Mouse (Mus musculus): ENCODE results near the gene Cdh20. TPM values are rescaled to one million over a fixed set of nuclear protein-coding genes. Genes with fewer than 3 reads are reported as not detected.

The Cdh20 gene
- total RNA-seq (2012; rRNA removed): 0.04 and 0.11 TPM in 2 replicates

- no peaks in the 10 kb centered on the region for H3K9me3 ChIP-seq (ENCODE audit: control insufficient read depth, insufficient read depth, low read depth, low read length)
- H3K4me3 ChIP-seq (ENCODE audit: insufficient read depth in 1 of 2, low read depth in 1 of 2, low read length in 2 of 2, poor library complexity in 1 of 2, severe bottlenecking in 1 of 2): peak within 1 kb of the TSS; percentile 53 to 59
- H3K9ac ChIP-seq (ENCODE audit: insufficient read depth, low read depth, low read length, poor library complexity, severe bottlenecking): no peak within 1 kb of the TSS
- no peaks in the 10 kb centered on the region for H3K4me1 ChIP-seq (ENCODE audit: control insufficient read depth in 2 of 2, insufficient read depth in 2 of 2, low read length in 2 of 2, poor library complexity in 1 of 2)
- TF ChIP-seq HCFC1 (IDR thresholded peaks at IDR 0.05; ENCODE audit: borderline replicate concordance, insufficient read depth, low read length) (no peak), ZNF384 (IDR thresholded peaks at IDR 0.05; ENCODE audit: low read depth, low read length) (no peak), MAFK (IDR thresholded peaks at IDR 0.05; ENCODE audit: insufficient read depth, low read depth, low read length) (no peak), CHD2 (IDR thresholded peaks at IDR 0.05; ENCODE audit: low read depth, low read length) (no peak), ZC3H11A (IDR thresholded peaks at IDR 0.05; ENCODE audit: borderline replicate concordance, low read depth, low read length) (no peak)
- no peaks in the 10 kb centered on the region for H3K36me3 ChIP-seq (ENCODE audit: control insufficient read depth, insufficient read depth, low read length, poor library complexity, severe bottlenecking)
- in situ Hi-C loops (cut with MboI; ENCODE audit: low sequenced_read_pairs in 2 of 2, unreplicated experiment in 2 of 2): no loop called here
- no peak within 1 kb of the TSS for H3K27ac ChIP-seq (ENCODE audit: insufficient read depth, low read depth, low read length, poor library complexity, severe bottlenecking)
- DNase-seq (ENCODE audit: low read depth, low spot score): no peak
Measured at GRCm38 (mm10) chr1:104768371-104769249, at the start of gene Cdh20. Gene Cdh20, plus strand, starts transcription at chr1:104768529.

- H3K4me3 ChIP-seq (ENCODE audit: insufficient read depth in 1 of 2, low read depth in 1 of 2, low read length in 2 of 2, poor library complexity in 1 of 2, severe bottlenecking in 1 of 2): no peak overlapping the region
- H3K9ac ChIP-seq (ENCODE audit: insufficient read depth, low read depth, low read length, poor library complexity, severe bottlenecking): no peak overlapping the region
- in situ Hi-C loops (cut with MboI; ENCODE audit: low sequenced_read_pairs in 2 of 2, unreplicated experiment in 2 of 2): no loop called here
- TF ChIP-seq ZC3H11A (IDR thresholded peaks at IDR 0.05; ENCODE audit: borderline replicate concordance, low read depth, low read length): no peak
- TF ChIP-seq MAFK (IDR thresholded peaks at IDR 0.05; ENCODE audit: insufficient read depth, low read depth, low read length): no peak
- TF ChIP-seq HCFC1 (IDR thresholded peaks at IDR 0.05; ENCODE audit: borderline replicate concordance, insufficient read depth, low read length): no peak
- no peak for TF ChIP-seq ZNF384 (IDR thresholded peaks at IDR 0.05; ENCODE audit: low read depth, low read length)
- TF ChIP-seq CHD2 (IDR thresholded peaks at IDR 0.05; ENCODE audit: low read depth, low read length): no peak
- no peak overlapping the region for H3K27ac ChIP-seq (ENCODE audit: insufficient read depth, low read depth, low read length, poor library complexity, severe bottlenecking)
- no peaks in the 10 kb centered on the region for H3K9me3 ChIP-seq (ENCODE audit: control insufficient read depth, insufficient read depth, low read depth, low read length)
- no peaks in the 10 kb centered on the region for H3K36me3 ChIP-seq (ENCODE audit: control insufficient read depth, insufficient read depth, low read length, poor library complexity, severe bottlenecking)
- DNase-seq (ENCODE audit: low read depth, low spot score): no peak
- H3K4me1 ChIP-seq (ENCODE audit: control insufficient read depth in 2 of 2, insufficient read depth in 2 of 2, low read length in 2 of 2, poor library complexity in 1 of 2): no peaks in the 10 kb centered on the region
Measured at GRCm38 (mm10) chr1:104746816-104747215, 21.5 kb upstream of the Cdh20 start.

GRCm38 (mm10) chr1:104747438-104747837 lies 20.9 kb upstream of the Cdh20 start:
- TF ChIP-seq HCFC1 (IDR thresholded peaks at IDR 0.05; ENCODE audit: borderline replicate concordance, insufficient read depth, low read length) (no peak), ZC3H11A (IDR thresholded peaks at IDR 0.05; ENCODE audit: borderline replicate concordance, low read depth, low read length) (no peak), CHD2 (IDR thresholded peaks at IDR 0.05; ENCODE audit: low read depth, low read length) (no peak), MAFK (IDR thresholded peaks at IDR 0.05; ENCODE audit: insufficient read depth, low read depth, low read length) (no peak), ZNF384 (IDR thresholded peaks at IDR 0.05; ENCODE audit: low read depth, low read length) (no peak)
- Histone ChIP-seq H3K27ac (ENCODE audit: insufficient read depth, low read depth, low read length, poor library complexity, severe bottlenecking) (no peak overlapping the region), H3K4me3 (ENCODE audit: insufficient read depth in 1 of 2, low read depth in 1 of 2, low read length in 2 of 2, poor library complexity in 1 of 2, severe bottlenecking in 1 of 2) (no peak overlapping the region), H3K9ac (ENCODE audit: insufficient read depth, low read depth, low read length, poor library complexity, severe bottlenecking) (no peak overlapping the region), H3K36me3 (ENCODE audit: control insufficient read depth, insufficient read depth, low read length, poor library complexity, severe bottlenecking) (no peaks in the 10 kb centered on the region), H3K4me1 (ENCODE audit: control insufficient read depth in 2 of 2, insufficient read depth in 2 of 2, low read length in 2 of 2, poor library complexity in 1 of 2) (no peaks in the 10 kb centered on the region), H3K9me3 (ENCODE audit: control insufficient read depth, insufficient read depth, low read depth, low read length) (no peaks in the 10 kb centered on the region)
- in situ Hi-C loops (cut with MboI; ENCODE audit: low sequenced_read_pairs in 2 of 2, unreplicated experiment in 2 of 2): no loop called here
- DNase-seq (ENCODE audit: low read depth, low spot score): no peak

DNA sequence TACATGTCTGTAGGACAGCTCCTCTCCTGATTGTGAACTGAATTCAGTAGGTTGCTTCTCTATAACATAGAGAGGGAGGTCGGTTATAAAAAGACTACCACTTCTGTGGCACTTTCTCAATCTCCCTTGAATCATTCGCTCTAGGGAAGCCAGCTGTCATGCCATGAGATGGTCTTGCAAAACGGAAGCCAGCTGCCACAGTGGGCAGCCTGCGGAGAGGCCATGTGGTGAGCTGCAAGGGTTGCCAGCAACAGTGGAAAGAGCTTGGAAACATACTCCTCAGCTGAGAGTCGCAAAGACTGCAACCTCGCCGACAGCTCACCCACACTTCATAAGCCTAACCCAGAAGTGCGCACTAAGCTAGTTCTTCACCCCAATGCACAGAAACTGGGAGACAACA lies 13.8 kb upstream of the Cdh20 start:
- Histone ChIP-seq H3K27ac (ENCODE audit: insufficient read depth, low read depth, low read length, poor library complexity, severe bottlenecking) (no peak overlapping the region), H3K9ac (ENCODE audit: insufficient read depth, low read depth, low read length, poor library complexity, severe bottlenecking) (no peak overlapping the region), H3K4me3 (ENCODE audit: insufficient read depth in 1 of 2, low read depth in 1 of 2, low read length in 2 of 2, poor library complexity in 1 of 2, severe bottlenecking in 1 of 2) (no peak overlapping the region), H3K36me3 (ENCODE audit: control insufficient read depth, insufficient read depth, low read length, poor library complexity, severe bottlenecking) (no peaks in the 10 kb centered on the region), H3K4me1 (ENCODE audit: control insufficient read depth in 2 of 2, insufficient read depth in 2 of 2, low read length in 2 of 2, poor library complexity in 1 of 2) (no peaks in the 10 kb centered on the region), H3K9me3 (ENCODE audit: control insufficient read depth, insufficient read depth, low read depth, low read length) (no peaks in the 10 kb centered on the region)
- in situ Hi-C loops (cut with MboI; ENCODE audit: low sequenced_read_pairs in 2 of 2, unreplicated experiment in 2 of 2): no loop called here
- no peak for DNase-seq (ENCODE audit: low read depth, low spot score)
- TF ChIP-seq MAFK (IDR thresholded peaks at IDR 0.05; ENCODE audit: insufficient read depth, low read depth, low read length) (no peak), ZC3H11A (IDR thresholded peaks at IDR 0.05; ENCODE audit: borderline replicate concordance, low read depth, low read length) (no peak), HCFC1 (IDR thresholded peaks at IDR 0.05; ENCODE audit: borderline replicate concordance, insufficient read depth, low read length) (no peak), CHD2 (IDR thresholded peaks at IDR 0.05; ENCODE audit: low read depth, low read length) (no peak), ZNF384 (IDR thresholded peaks at IDR 0.05; ENCODE audit: low read depth, low read length) (no peak)

All from ES-E14 (cell line).